Mouse (Mus musculus) hindbrain, embryonic 15.5 days (tissue): Measurements from ENCODE around the gene Sez6l2. TPM values are rescaled to one million over a fixed set of nuclear protein-coding genes. Genes with fewer than 3 reads are reported as not detected.
A peak's percentile ranks its signal among the peaks of the same experiment; 100 is the strongest.

Experiments used
- ATAC-seq: fragments of 200-750 bp; cut with Nextera tagmentation; 2 replicates; pipeline ENCODE4 v1.8.0; 2017; ENCODE audit warnings: low read depth, moderate number of reproducible peaks, moderate TSS enrichment; ENCODE audit not compliant: low FRiP score
- H3K27ac ChIP-seq: fragments of 300-500 bp; sonication (generic); replicated peaks from 2 replicates; pipeline ENCODE4 v1.5.1; 2015; ENCODE audit warnings: mild to moderate bottlenecking, inconsistent platforms
- H3K27me3 ChIP-seq: fragments of 300-500 bp; sonication (generic); 2 replicates; pipeline ENCODE4 v1.6.1; 2015; ENCODE audit warnings: control low read depth, inconsistent platforms
- H3K36me3 ChIP-seq: fragments of 300-500 bp; sonication (generic); 2 replicates; pipeline ENCODE4 v1.6.1; 2015; ENCODE audit warnings: control low read depth, inconsistent platforms
- H3K4me1 ChIP-seq: fragments of 300-500 bp; sonication (generic); replicated peaks from 2 replicates; pipeline ENCODE4 v1.6.1; 2015; ENCODE audit warnings: control low read depth, inconsistent platforms
- H3K4me2 ChIP-seq: fragments of 300-500 bp; sonication (generic); 2 replicates; pipeline ENCODE4 v1.6.1; 2015; ENCODE audit warnings: moderate library complexity, mild to moderate bottlenecking, inconsistent platforms
- H3K4me3 ChIP-seq: fragments of 300-500 bp; sonication (generic); 2 replicates; pipeline ENCODE4 v1.5.1; 2015; ENCODE audit warnings: mild to moderate bottlenecking, inconsistent platforms
- H3K9ac ChIP-seq: fragments of 300-500 bp; sonication (generic); 2 replicates; pipeline ENCODE4 v1.6.1; 2015; ENCODE audit warnings: inconsistent platforms
- H3K9me3 ChIP-seq: fragments of 300-500 bp; sonication (generic); 2 replicates; pipeline ENCODE4 v1.6.1; 2016; ENCODE audit warnings: control low read depth, inconsistent platforms
- whole genome bisulfite sequencing: fragments of 180-500 bp; shearing (Covaris S2); methylation state at CpG from one replicate; pipeline ENCODE4 v1.1.7; 2015; 5-methylcytosine and 5-hydroxymethylcytosine counted together
- polyA plus RNA-seq: library from polyadenylated mRNA; unstranded; fragments of >200 nt; fragmentation: Nextera tagmentation; extraction: Ambion mirVana; gene quantifications from 2 replicates; pipeline ENCODE4 v1.2.1, GENCODE M21; 2015

Gene Sez6l2
- polyA plus RNA-seq, 1 experiment from 2014 or later: 55.9 TPM

DNA sequence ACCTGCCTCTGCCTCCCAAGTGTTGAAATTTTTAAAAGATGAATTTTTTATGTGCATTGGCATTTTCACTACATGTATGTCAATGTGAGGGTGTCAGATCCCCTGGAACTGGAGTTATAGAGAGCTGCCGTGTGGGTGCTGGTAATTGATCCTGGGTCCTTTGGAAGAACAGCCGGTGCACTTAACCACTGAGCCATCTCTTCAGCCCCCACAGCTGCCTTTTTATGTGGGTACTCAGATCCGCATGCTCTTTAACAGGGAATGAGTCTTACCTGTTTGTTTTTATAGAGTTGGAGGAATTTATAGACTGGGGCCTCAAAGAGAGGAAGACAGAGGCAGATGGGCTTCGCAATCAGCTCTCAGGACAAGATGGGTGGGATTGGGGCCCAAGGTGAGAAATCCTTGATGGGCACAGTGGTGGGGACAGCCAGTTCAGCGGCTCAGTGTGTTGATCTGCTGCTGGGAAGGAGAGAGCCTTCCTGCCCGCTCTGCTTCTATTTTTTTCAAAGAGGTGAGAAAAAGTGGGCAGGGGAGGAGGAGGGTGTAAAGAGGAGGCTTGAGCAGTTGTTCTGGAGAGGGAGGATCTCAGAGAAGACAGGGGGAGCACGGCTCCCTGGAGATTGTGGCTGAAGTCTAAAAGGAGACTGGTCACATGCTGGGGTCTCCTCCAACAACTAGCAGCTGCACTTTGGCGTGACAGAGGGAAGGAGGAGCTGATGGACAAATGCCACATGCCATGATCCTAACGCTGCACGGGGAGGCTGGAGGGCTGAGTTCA, 34.5 kb downstream of the Sez6l2 start:
- no peak for ATAC-seq
- Histone ChIP-seq H3K36me3 (peaks cover 12% of the 10 kb centered on the region; the same call in 1 of the 2 replicates), H3K9me3 (no peaks in the 10 kb centered on the region), H3K4me1 (no peaks in the 10 kb centered on the region), H3K27ac (no peak overlapping the region), H3K4me3 (no peak overlapping the region), H3K27me3 (no peaks in the 10 kb centered on the region), H3K4me2 (no peak overlapping the region), H3K9ac (no peak overlapping the region)
- 65% methylated on average over 10 of the region's 10 CpGs for WGBS

DNA sequence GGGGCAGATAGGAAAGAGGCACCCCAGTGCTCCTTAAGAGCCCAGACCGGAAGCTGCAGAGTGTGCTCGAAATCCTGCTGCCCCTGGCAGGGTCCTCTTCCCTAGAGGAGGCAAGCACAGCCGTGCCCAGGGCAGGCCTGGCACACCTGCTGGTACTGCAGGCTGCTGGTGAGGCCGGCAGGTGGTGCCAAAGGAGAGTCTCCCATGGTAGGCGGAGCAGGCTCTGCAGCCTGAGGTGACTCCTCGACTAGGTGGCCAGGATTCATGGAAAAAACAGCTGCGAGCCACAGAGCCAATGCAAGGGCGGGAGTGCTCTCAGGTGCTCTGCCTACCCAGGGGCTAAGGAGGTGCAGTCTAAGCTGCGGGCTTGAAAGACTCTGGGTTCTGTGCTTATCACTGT, 36.0 kb downstream of the Sez6l2 start:
- 53% methylated on average over 9 of the region's 9 CpGs for WGBS

DNA sequence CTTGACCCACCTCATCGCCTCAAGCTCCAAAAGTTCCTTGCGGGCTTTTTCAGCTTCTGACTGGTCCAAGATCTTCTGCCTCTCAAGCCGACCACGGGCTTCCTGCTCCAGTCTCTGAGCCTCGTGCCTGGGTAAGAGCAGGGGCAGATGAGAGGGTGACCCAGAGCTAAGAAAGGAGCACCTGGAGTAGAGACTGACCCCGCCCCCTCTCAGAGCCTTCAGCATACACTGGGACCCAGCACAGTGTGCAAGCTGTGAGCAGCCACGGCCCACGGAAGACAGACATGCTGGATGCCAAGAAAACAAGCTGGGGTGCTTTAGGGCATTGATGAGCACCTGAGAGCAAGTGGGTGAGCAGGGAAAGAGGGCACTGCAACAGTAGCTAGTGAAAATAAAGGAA, 38.5 kb downstream of the Sez6l2 start:
- Histone ChIP-seq H3K9me3 (no peaks in the 10 kb centered on the region), H3K4me2 (no peak overlapping the region), H3K9ac (no peak overlapping the region), H3K4me3 (no peak overlapping the region), H3K4me1 (no peaks in the 10 kb centered on the region), H3K36me3 (no peaks in the 10 kb centered on the region), H3K27me3 (no peaks in the 10 kb centered on the region), H3K27ac (no peak overlapping the region)
- ATAC-seq: no peak
- 66% methylated on average over 8 of the region's 8 CpGs for WGBS

More for the DNA sequence above, 36.0 kb downstream of the Sez6l2 start:
- Histone ChIP-seq H3K9ac (no peak overlapping the region), H3K27me3 (no peaks in the 10 kb centered on the region), H3K36me3 (0 out of 2 replicates have a peak, but pooled peaks cover 1% of the 10 kb centered on the region), H3K4me2 (no peak overlapping the region), H3K4me3 (no peak overlapping the region), H3K9me3 (no peaks in the 10 kb centered on the region), H3K27ac (no peak overlapping the region), H3K4me1 (no peaks in the 10 kb centered on the region)
- no peak for ATAC-seq

DNA sequence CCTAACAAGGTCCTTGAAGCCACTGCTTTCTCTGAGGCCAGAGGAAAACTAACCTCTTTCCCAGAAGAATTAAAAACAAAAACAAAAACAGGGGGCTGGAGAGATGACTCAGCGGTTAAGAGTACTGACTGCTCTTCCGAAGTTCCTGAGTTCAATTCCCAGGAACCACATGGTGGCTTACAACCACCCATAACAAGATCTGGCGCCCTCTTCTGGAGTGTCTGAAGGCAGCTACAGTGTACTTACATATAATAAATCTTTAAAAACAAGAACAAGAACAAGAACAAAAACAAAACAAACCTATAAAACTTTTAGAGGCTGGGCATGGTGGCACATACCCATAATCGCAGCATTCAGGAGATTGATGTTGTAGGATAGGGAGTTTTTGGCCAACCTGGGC, 46.1 kb downstream of the Sez6l2 start:
- peaks cover 4% of the 10 kb centered on the region; the same call in 1 of the 2 replicates for H3K36me3 ChIP-seq
- H3K27ac ChIP-seq: no peak overlapping the region
- no peak overlapping the region for H3K9ac ChIP-seq
- H3K4me3 ChIP-seq: no peak overlapping the region
- no peak for ATAC-seq
- WGBS: 87% methylated on average over 4 of the region's 4 CpGs
- H3K9me3 ChIP-seq: no peaks in the 10 kb centered on the region
- no peak overlapping the region for H3K4me2 ChIP-seq
- no peaks in the 10 kb centered on the region for H3K27me3 ChIP-seq
- H3K4me1 ChIP-seq: no peaks in the 10 kb centered on the region

DNA sequence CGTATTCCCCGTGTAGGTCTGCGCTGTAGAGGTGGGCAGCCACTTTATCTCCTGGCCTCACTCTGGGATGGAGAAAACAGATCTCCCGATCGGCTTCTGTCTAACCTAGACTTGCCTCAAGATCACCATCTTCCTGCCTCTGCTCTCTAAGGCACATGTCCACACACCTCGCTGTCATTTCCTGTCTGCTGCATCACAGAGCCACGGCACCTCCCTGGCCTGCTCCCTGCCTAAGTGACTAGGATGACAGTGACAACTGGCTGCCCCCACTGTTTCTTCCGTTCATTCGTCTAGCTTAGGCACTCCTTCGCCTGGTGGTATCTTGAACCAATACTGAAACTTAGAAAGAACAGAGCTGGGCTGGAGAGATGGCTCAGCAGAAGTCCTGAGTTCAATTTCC, 49.2 kb downstream of the Sez6l2 start:
- no peak overlapping the region for H3K4me2 ChIP-seq
- peaks cover 4% of the 10 kb centered on the region; the same call in 1 of the 2 replicates for H3K36me3 ChIP-seq
- H3K9me3 ChIP-seq: no peaks in the 10 kb centered on the region
- H3K4me3 ChIP-seq: no peak overlapping the region
- 88% methylated on average over 10 of the region's 10 CpGs for whole genome bisulfite sequencing
- H3K4me1 ChIP-seq: no peaks in the 10 kb centered on the region
- H3K9ac ChIP-seq: no peak overlapping the region
- no peaks in the 10 kb centered on the region for H3K27me3 ChIP-seq
- no peak for ATAC-seq
- no peak overlapping the region for H3K27ac ChIP-seq

DNA sequence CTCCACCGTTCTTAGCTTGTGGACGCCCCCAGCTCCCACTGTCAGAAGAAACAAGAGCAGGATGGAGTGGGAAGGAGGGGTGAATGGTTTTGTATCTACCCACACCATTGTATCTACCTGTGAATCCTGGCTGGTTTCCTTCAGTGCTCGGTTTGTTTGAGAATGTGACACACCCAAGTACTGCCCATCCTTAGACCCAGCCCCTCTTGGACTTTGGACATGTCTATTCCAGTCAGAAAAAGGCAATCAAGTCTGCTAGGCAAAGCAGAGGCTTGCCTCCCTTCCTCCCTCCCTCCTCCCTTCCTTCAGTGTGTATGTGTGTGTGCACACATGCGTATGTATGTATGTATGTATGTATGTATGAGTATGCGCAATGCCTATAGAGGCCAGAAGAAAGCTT, 53.3 kb downstream of the Sez6l2 start:
- Histone ChIP-seq H3K27ac (no peak overlapping the region), H3K27me3 (no peaks in the 10 kb centered on the region), H3K36me3 (no peaks in the 10 kb centered on the region), H3K9ac (no peak overlapping the region), H3K4me2 (no peak overlapping the region), H3K4me3 (no peak overlapping the region), H3K4me1 (no peaks in the 10 kb centered on the region), H3K9me3 (no peaks in the 10 kb centered on the region)
- 89% methylated on average over 5 of the region's 5 CpGs for WGBS
- ATAC-seq: no peak

DNA sequence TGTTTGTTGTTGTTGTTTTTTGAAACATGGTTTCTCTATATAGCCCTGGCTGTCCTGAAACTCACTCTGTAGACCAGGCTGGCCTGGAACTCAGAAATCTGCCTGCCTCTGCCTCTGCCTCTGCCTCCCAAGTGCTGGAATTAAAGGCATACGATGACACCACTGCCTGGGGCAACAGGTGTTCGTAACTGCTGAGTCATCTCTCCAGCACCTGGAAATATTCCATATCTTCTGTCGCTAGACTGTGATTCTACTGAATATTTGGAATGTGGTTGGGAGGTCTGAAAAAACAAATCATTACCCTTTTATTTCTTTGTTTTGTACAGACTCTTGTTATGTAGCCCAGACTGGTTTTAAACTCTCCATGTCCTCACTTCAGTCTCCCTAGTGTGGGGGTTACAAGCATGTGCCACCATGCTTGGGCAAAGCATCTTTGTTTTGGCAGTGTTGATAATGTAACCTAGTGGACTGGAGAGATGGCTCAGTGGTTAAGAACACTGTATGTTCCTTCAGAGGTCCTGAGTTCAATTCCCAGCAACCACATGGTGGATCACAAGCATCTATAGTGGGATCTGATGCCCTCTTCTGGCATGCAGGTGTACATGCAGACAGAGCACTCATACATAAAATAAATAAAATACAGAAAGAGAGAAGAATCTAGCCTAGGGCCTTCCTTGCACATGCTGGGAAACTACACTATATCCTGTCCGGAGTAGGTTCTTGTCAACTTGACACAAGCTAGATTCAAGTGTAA, 53.9 kb downstream of the Sez6l2 start:
- Histone ChIP-seq H3K36me3 (no peaks in the 10 kb centered on the region), H3K4me1 (no peaks in the 10 kb centered on the region), H3K4me2 (no peak overlapping the region), H3K9me3 (no peaks in the 10 kb centered on the region), H3K4me3 (no peak overlapping the region), H3K9ac (no peak overlapping the region), H3K27ac (no peak overlapping the region), H3K27me3 (no peaks in the 10 kb centered on the region)
- ATAC-seq: no peak
- WGBS: 86% methylated on average over 4 of the region's 4 CpGs

DNA sequence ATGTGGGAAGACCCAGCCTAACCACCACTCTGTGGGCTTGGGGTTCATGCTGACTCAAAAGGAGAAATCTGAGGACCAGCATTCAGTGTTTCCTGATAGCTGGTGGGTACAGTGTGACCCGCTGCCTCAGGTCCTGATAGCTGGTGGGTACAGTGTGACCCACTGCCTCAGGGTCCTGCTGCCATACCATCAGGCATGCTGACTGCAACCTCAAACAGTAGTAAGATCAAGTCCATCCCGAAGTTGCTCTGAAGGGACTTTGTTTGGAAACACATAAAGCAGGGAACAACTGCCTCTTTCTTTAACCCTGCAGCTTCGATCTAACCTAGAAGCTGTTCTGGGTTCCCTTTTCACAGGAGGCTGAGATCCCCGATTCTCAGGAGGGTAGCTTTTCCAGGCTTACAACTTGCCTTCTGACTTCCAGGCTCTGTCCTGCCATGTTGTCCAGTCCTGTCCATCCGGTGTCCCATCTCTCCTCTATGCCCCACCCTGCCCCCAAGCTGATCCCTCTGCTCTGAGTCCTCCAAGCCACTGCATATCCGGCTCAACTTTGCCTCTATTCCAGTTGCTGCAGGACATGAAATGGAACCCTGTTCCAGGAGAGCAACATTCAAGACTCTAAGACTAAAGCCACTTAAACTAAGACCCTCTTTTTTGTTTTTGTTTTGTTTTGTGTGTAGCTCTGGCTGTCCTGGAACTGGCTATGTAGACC, 57.1 kb downstream of the Sez6l2 start:
- Histone ChIP-seq H3K27me3 (no peaks in the 10 kb centered on the region), H3K36me3 (0 out of 2 replicates have a peak, but pooled peaks cover 2% of the 10 kb centered on the region), H3K27ac (no peak overlapping the region), H3K9ac (no peak overlapping the region), H3K4me2 (no peak overlapping the region), H3K4me1 (no peaks in the 10 kb centered on the region), H3K9me3 (no peaks in the 10 kb centered on the region), H3K4me3 (no peak overlapping the region)
- WGBS: 88% methylated on average over 6 of the region's 6 CpGs
- no peak for ATAC-seq

DNA sequence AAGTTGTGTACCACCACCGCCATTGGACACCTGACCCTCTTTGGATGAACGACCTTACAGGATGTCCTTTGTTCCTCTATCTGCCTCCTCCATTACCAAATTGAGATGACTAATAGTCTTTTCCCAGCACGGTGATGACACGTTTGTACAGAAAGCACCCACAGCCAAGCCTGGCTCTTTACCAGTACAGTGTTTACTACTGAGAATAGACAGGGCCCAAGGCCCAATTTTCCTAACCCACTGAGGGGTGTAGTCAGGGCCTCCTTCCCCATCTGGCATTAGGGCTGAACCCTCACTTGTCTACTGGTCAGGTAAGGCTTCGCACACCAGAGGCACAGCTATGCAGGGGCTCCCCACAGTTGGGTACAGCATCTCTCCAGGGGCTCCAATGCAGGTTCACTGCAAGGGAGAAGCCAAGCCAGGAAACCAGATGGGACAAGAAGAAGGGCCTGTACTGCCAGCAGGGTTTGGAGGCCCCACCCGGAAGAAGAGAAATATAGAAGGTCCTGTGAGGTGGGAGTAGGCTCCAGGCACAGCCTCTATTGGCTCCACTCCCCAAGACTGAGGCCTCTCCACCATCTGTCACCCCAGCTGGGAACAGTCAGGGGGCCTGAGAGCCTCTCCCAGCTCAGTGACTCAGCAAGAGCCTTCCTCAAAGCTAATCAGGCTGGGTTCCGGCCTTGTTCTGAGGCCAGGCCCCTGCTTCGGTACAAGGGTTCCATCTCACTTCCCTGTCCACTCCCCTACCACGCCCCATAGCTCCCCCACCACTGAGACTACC, 58.1 kb downstream of the Sez6l2 start:
- Histone ChIP-seq H3K4me2 (no peak overlapping the region), H3K4me3 (no peak overlapping the region), H3K27ac (peak overlapping the region; percentile 23; the same call in 1 of the 2 replicates), H3K9ac (no peak overlapping the region), H3K9me3 (no peaks in the 10 kb centered on the region), H3K27me3 (no peaks in the 10 kb centered on the region), H3K4me1 (no peaks in the 10 kb centered on the region), H3K36me3 (peaks cover 6% of the 10 kb centered on the region; the same call in 1 of the 2 replicates)
- peak; percentile 72 for ATAC-seq
- 57% methylated on average over 9 of the region's 9 CpGs for WGBS

DNA sequence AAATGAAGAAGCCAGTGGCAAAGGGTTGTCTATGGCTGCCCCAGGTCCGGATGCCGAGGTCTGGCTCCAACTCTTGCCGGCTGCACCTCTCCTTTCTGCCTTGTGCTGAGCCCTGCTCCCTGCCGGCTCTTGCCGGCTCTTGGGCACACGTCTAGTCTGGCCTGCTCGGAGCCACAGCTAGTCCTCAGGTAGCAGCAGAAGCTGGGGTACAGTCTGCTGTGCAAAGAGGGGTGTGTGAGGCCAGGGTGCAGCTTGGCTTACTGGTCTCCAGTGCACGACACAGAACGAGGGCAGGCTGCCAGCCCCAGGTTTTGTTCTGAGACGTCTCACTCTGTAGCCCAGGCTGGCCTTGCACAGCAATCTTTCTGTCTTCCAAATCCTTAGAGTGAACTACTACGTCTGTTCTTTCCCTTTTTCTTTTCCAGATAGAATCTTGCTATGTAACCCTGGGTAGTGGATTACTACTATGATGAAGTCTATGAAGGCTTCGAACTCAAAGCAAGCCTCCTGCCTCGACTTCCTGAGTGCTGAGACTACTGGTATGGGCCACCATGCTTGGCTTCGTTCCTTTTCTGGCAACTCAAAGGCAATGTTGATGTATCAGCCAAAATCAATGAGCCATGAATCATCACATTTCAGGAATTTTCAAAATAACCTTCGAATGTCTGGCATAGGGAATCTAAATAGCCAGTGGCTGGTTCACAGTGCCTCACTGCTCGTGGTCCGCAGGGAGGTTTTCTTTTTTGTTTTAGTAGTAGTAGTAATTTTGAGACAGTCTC, 59.1 kb downstream of the Sez6l2 start:
- H3K9me3 ChIP-seq: no peaks in the 10 kb centered on the region
- H3K4me1 ChIP-seq: peaks cover 7% of the 10 kb centered on the region
- H3K4me3 ChIP-seq: no peak overlapping the region
- 86% methylated on average over 17 of the region's 17 CpGs for WGBS
- no peaks in the 10 kb centered on the region for H3K27me3 ChIP-seq
- H3K36me3 ChIP-seq: peaks cover 17% of the 10 kb centered on the region
- H3K4me2 ChIP-seq: no peak overlapping the region
- no peak overlapping the region for H3K27ac ChIP-seq
- no peak for ATAC-seq
- no peak overlapping the region for H3K9ac ChIP-seq

DNA sequence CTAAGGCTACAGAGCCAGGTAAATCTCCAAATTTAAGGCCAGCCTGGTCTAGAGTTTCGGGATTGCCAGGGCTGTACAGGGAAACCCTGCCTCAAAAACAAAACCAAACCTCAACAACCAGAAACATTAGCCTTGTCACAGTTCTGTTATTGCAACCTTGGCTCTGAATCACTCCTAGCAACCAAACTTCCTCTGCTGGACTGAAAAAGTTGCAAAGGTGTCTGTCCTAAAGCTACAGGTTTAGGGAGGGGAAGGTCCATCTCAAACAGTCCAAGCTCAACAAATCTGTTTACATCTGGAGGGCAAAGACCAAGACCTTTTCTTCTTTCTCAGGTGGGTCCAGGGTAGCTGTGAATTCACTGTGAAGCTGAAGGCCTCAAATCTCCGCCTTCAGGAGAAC, 60.7 kb downstream of the Sez6l2 start:
- H3K4me1 ChIP-seq: peaks cover 22% of the 10 kb centered on the region
- no peak for ATAC-seq
- WGBS: 98% methylated on average over 2 of the region's 2 CpGs

More for the DNA sequence above, 60.7 kb downstream of the Sez6l2 start:
- Histone ChIP-seq H3K4me2 (no peak overlapping the region), H3K9me3 (no peaks in the 10 kb centered on the region), H3K27ac (no peak overlapping the region), H3K36me3 (peaks cover 27% of the 10 kb centered on the region), H3K4me3 (no peak overlapping the region), H3K9ac (no peak overlapping the region), H3K27me3 (no peaks in the 10 kb centered on the region)
